Mouse (Mus musculus): ENCODE data around the gene Rpl36. TPM values are rescaled to one million over a fixed set of nuclear protein-coding genes. Genes with fewer than 3 reads are reported as not detected.
"Not testable (repeated sequence)": the region's sequence is repeated elsewhere in the genome, so short reads cannot be mapped to it uniquely, and the experiment has no call there.

Rpl36 gene
- polyA plus RNA-seq, 1 experiment from 2014 or later = 828 TPM

- H3K9me3 ChIP-seq (replicated peaks; ENCODE audit: control insufficient read depth, low read length) = no peaks in the 10 kb centered on the region
- no peak overlapping the region for H3K4me3 ChIP-seq (ENCODE audit: low read depth, low read length)
- H3K36me3 ChIP-seq (ENCODE audit: control insufficient read depth, insufficient read depth) = peaks cover 75% of the 10 kb centered on the region
- WGBS (ENCODE audit: insufficient replicate concordance) = 80% methylated on average over 3 of the region's 3 CpGs
- H3K4me2 ChIP-seq (ENCODE audit: low read depth, low read length) = no peak overlapping the region
- ATAC-seq (ENCODE audit: low read depth) = no peak
- peaks cover 9% of the 10 kb centered on the region for H3K4me1 ChIP-seq (ENCODE audit: control insufficient read depth, low read depth, low read length)
- H3K9ac ChIP-seq (ENCODE audit: low read depth, low read length) = no peak overlapping the region
- H3K27me3 ChIP-seq (ENCODE audit: control insufficient read depth, insufficient read depth, low read depth, low read length) = no peaks in the 10 kb centered on the region
- no peak overlapping the region for H3K27ac ChIP-seq (ENCODE audit: low read length)
Measured at GRCm38 (mm10) chr17:56604422-56604821, 8.8 kb upstream of the Rpl36 start.

- H3K27me3 ChIP-seq (ENCODE audit: control insufficient read depth, insufficient read depth, low read depth, low read length) = no peaks in the 10 kb centered on the region
- H3K36me3 ChIP-seq (ENCODE audit: control insufficient read depth, insufficient read depth) = peaks cover 65% of the 10 kb centered on the region
- 84% methylated on average over 9 of the region's 9 CpGs for WGBS (ENCODE audit: insufficient replicate concordance)
Measured at GRCm38 (mm10) chr17:56605431-56605830, 7.8 kb upstream of the Rpl36 start.

GRCm38 (mm10) chr17:56607521-56608062 lies 5.6 kb upstream of the Rpl36 start:
- Histone ChIP-seq H3K4me1 (ENCODE audit: control insufficient read depth, low read depth, low read length) (peaks cover 36% of the 10 kb centered on the region), H3K4me2 (ENCODE audit: low read depth, low read length) (no peak overlapping the region), H3K27me3 (ENCODE audit: control insufficient read depth, insufficient read depth, low read depth, low read length) (no peaks in the 10 kb centered on the region), H3K9ac (ENCODE audit: low read depth, low read length) (no peak overlapping the region), H3K27ac (ENCODE audit: low read length) (no peak overlapping the region), H3K4me3 (ENCODE audit: low read depth, low read length) (no peak overlapping the region), H3K9me3 (replicated peaks; ENCODE audit: control insufficient read depth, low read length) (no peaks in the 10 kb centered on the region), H3K36me3 (ENCODE audit: control insufficient read depth, insufficient read depth) (peaks cover 45% of the 10 kb centered on the region)
- WGBS (ENCODE audit: insufficient replicate concordance) = 76% methylated on average over 3 of the region's 3 CpGs
- ATAC-seq (ENCODE audit: low read depth) = no peak

More at GRCm38 (mm10) chr17:56605431-56605830, 7.8 kb upstream of the Rpl36 start:
- H3K4me3 ChIP-seq (ENCODE audit: low read depth, low read length) = no peak overlapping the region
- ATAC-seq (ENCODE audit: low read depth) = no peak
- no peak overlapping the region for H3K9ac ChIP-seq (ENCODE audit: low read depth, low read length)
- H3K9me3 ChIP-seq (replicated peaks; ENCODE audit: control insufficient read depth, low read length) = no peaks in the 10 kb centered on the region
- H3K4me1 ChIP-seq (ENCODE audit: control insufficient read depth, low read depth, low read length) = peaks cover 14% of the 10 kb centered on the region
- no peak overlapping the region for H3K4me2 ChIP-seq (ENCODE audit: low read depth, low read length)
- H3K27ac ChIP-seq (ENCODE audit: low read length) = no peak overlapping the region

DNA sequence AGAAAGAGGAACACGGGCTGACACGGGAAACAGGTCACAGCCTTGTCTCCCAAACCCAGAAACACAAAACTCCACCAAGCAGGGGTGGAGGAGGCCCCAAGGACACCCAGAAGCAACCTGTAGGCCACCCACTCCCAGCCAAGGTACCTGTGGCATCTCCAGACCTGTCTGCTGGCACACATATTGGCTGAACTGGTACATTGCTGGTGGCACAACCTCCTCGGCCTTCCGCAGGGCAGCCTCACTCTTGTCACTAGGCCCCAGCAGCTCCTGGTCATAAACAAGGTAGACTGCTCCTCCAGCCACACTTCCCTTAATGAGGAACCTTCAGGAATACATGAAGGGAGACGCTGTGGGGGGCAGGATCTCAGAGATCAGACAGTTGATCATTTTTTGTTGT lies 4.5 kb upstream of the Rpl36 start:
- peaks cover 39% of the 10 kb centered on the region for H3K4me1 ChIP-seq (ENCODE audit: control insufficient read depth, low read depth, low read length)

DNA sequence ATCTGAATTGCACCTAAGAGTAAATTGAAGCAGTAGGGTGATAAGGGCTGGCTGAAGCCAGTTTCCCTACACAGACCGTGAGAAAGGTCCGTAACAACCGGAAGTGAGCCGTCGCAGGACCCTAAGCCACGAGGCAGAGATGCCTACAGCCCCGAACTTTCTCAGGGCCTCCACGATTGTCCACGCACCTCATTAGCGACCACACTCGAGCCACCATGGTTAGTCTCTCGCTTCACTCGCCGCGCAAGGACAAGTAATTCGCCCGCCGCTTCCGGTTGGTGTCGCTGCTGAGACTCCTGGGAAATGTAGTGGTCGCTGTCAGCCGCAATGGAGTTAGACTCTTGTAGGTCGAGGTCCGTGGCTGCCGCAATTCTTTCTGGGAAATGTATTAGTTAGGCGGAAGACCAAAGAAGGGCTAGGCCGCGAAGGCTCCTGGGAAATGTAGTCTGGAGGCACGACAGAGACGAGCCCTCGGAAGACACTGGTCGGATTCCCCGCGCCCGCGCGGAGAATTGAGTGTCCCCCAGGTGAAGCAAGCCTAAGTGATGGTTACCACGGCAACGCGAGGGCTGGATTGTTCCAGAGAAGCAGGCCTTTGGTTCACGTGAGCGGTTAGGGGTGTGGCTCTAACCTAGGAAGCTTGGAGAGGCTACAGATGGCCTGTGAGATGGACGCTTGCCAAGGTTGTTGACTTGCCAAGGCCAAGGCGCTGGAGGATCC lies 3.6 kb upstream of the Rpl36 start, which contains the start of gene 2410015M20Rik:
Gene 2410015M20Rik, minus strand, starts transcription at position 320 of the 720 bp plus-strand sequence.
- Histone ChIP-seq H3K9ac (ENCODE audit: low read depth, low read length) (peak within 1 kb of the TSS; percentile 80), H3K27me3 (ENCODE audit: control insufficient read depth, insufficient read depth, low read depth, low read length) (no peaks in the 10 kb centered on the region), H3K4me1 (ENCODE audit: control insufficient read depth, low read depth, low read length) (peaks cover 44% of the 10 kb centered on the region), H3K9me3 (replicated peaks; ENCODE audit: control insufficient read depth, low read length) (no peaks in the 10 kb centered on the region), H3K36me3 (ENCODE audit: control insufficient read depth, insufficient read depth) (peaks cover 25% of the 10 kb centered on the region), H3K27ac (ENCODE audit: low read length) (peak within 1 kb of the TSS; percentile 83), H3K4me3 (ENCODE audit: low read depth, low read length) (peak within 1 kb of the TSS; percentile 82), H3K4me2 (ENCODE audit: low read depth, low read length) (peak within 1 kb of the TSS; percentile 72)
- WGBS (ENCODE audit: insufficient replicate concordance) = under 1% methylated on average over 44 of the region's 44 CpGs
- ATAC-seq (ENCODE audit: low read depth) = peak; percentile 83

More for the DNA sequence above, 4.5 kb upstream of the Rpl36 start:
- peaks cover 34% of the 10 kb centered on the region for H3K36me3 ChIP-seq (ENCODE audit: control insufficient read depth, insufficient read depth)
- H3K4me3 ChIP-seq (ENCODE audit: low read depth, low read length) = peak overlapping the region; percentile 82
- no peak for ATAC-seq (ENCODE audit: low read depth)
- no peaks in the 10 kb centered on the region for H3K9me3 ChIP-seq (replicated peaks; ENCODE audit: control insufficient read depth, low read length)
- peak overlapping the region; percentile 83 for H3K27ac ChIP-seq (ENCODE audit: low read length)
- WGBS (ENCODE audit: insufficient replicate concordance) = 36% methylated on average over 5 of the region's 5 CpGs
- H3K27me3 ChIP-seq (ENCODE audit: control insufficient read depth, insufficient read depth, low read depth, low read length) = no peaks in the 10 kb centered on the region
- peak overlapping the region; percentile 80 for H3K9ac ChIP-seq (ENCODE audit: low read depth, low read length)
- H3K4me2 ChIP-seq (ENCODE audit: low read depth, low read length) = peak overlapping the region; percentile 72

DNA sequence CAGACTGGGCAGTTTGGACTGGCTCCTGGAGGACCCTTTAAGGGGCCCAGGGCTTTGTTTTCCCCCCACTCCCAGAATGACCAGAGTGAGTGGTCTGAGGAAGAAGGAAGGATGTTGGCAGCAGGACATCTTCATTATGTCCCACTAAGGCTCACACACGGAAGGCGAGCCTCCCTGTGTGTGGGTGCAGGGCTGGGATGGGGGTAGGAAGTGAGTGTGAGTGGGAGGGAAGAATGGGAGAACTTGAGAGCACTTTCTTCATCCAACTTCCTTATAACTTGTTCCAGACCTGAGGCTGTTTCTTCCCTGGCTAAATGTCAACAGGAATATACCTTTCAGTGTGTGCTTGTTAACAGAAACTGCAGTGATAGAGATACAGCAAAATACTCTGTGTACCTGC lies 1.9 kb upstream of the Rpl36 start:
- 71% methylated on average over 2 of the region's 2 CpGs for WGBS (ENCODE audit: insufficient replicate concordance)
- Histone ChIP-seq H3K9ac (ENCODE audit: low read depth, low read length) (no peak overlapping the region), H3K27me3 (ENCODE audit: control insufficient read depth, insufficient read depth, low read depth, low read length) (no peaks in the 10 kb centered on the region), H3K4me3 (ENCODE audit: low read depth, low read length) (no peak overlapping the region), H3K4me2 (ENCODE audit: low read depth, low read length) (no peak overlapping the region), H3K9me3 (replicated peaks; ENCODE audit: control insufficient read depth, low read length) (no peaks in the 10 kb centered on the region), H3K36me3 (ENCODE audit: control insufficient read depth, insufficient read depth) (peaks cover 14% of the 10 kb centered on the region), H3K4me1 (ENCODE audit: control insufficient read depth, low read depth, low read length) (peaks cover 48% of the 10 kb centered on the region), H3K27ac (ENCODE audit: low read length) (peak overlapping the region; percentile 83)
- no peak for ATAC-seq (ENCODE audit: low read depth)

- ATAC-seq (ENCODE audit: low read depth) = peak; percentile 19
- no peaks in the 10 kb centered on the region for H3K9me3 ChIP-seq (replicated peaks; ENCODE audit: control insufficient read depth, low read length)
- peaks cover 48% of the 10 kb centered on the region for H3K4me1 ChIP-seq (ENCODE audit: control insufficient read depth, low read depth, low read length)
- H3K4me2 ChIP-seq (ENCODE audit: low read depth, low read length) = peak overlapping the region; percentile 53
- WGBS (ENCODE audit: insufficient replicate concordance) = 7% methylated on average over 14 of the region's 14 CpGs
- H3K9ac ChIP-seq (ENCODE audit: low read depth, low read length) = no peak overlapping the region
- H3K36me3 ChIP-seq (ENCODE audit: control insufficient read depth, insufficient read depth) = peaks cover 12% of the 10 kb centered on the region
- no peaks in the 10 kb centered on the region for H3K27me3 ChIP-seq (ENCODE audit: control insufficient read depth, insufficient read depth, low read depth, low read length)
- peak overlapping the region; percentile 83 for H3K27ac ChIP-seq (ENCODE audit: low read length)
- H3K4me3 ChIP-seq (ENCODE audit: low read depth, low read length) = peak overlapping the region; percentile 43
Measured at GRCm38 (mm10) chr17:56611861-56612564, 1.2 kb upstream of the Rpl36 start.

DNA sequence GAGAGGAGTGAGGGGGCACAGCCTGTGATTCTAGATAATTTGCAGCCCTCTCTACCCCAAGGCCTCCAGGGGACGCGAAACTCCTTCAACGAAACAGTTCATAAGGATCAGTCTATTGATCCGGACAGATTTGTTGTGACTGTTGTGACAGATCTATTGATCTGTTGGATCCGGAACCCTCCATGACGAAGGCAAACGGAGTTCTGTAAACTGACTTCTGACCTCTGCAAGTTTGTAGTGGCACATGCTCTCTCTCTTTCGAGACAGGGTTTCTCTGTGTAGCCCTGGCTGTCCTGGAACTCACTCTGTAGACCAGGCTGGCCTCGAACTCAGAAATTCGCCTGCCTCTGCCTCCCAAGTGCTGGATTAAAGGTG lies 664 bp upstream of the Rpl36 start:
- peak overlapping the region; percentile 53 for H3K4me2 ChIP-seq (ENCODE audit: low read depth, low read length)
- peaks cover 48% of the 10 kb centered on the region for H3K4me1 ChIP-seq (ENCODE audit: control insufficient read depth, low read depth, low read length)
- ATAC-seq (ENCODE audit: low read depth) = peak; percentile 4; the same call in 1 of the 2 replicates
- H3K4me3 ChIP-seq (ENCODE audit: low read depth, low read length); H3K27me3 ChIP-seq (ENCODE audit: control insufficient read depth, insufficient read depth, low read depth, low read length); H3K9me3 ChIP-seq (replicated peaks; ENCODE audit: control insufficient read depth, low read length); H3K9ac ChIP-seq (ENCODE audit: low read depth, low read length): not testable (repeated sequence)
- WGBS (ENCODE audit: insufficient replicate concordance) = 52% methylated on average over 10 of the region's 10 CpGs
- H3K27ac ChIP-seq (ENCODE audit: low read length) = peak overlapping the region; percentile 83
- peaks cover 13% of the 10 kb centered on the region for H3K36me3 ChIP-seq (ENCODE audit: control insufficient read depth, insufficient read depth)

- H3K27me3 ChIP-seq (ENCODE audit: control insufficient read depth, insufficient read depth, low read depth, low read length); H3K9me3 ChIP-seq (replicated peaks; ENCODE audit: control insufficient read depth, low read length); ATAC-seq (ENCODE audit: low read depth): not testable (repeated sequence)
- peaks cover 26% of the 10 kb centered on the region for H3K36me3 ChIP-seq (ENCODE audit: control insufficient read depth, insufficient read depth)
- H3K4me2 ChIP-seq (ENCODE audit: low read depth, low read length) = peak overlapping the region; percentile 75
- peak overlapping the region; percentile 80 for H3K4me3 ChIP-seq (ENCODE audit: low read depth, low read length)
- WGBS (ENCODE audit: insufficient replicate concordance) = under 1% methylated on average over 26 of the region's 26 CpGs
- H3K4me1 ChIP-seq (ENCODE audit: control insufficient read depth, low read depth, low read length) = peaks cover 39% of the 10 kb centered on the region
- H3K27ac ChIP-seq (ENCODE audit: low read length) = peak overlapping the region; percentile 83; the same call in 1 of the 2 replicates
- H3K9ac ChIP-seq (ENCODE audit: low read depth, low read length) = peak overlapping the region; percentile 75
Measured at GRCm38 (mm10) chr17:56613893-56614292, 677 bp downstream of the Rpl36 start.
